Mouse (Mus musculus): ENCODE measurements around the gene Pgd.

Gene Pgd

GRCm38 (mm10) chr4:149168016-149168415 lies 1.4 kb upstream of the Pgd start:
- in situ Hi-C loops (cut with MboI, MseI), result no loop called here

- in situ Hi-C loops (cut with MboI, MseI), result no loop called here
These were observed 513 bp upstream of the Pgd start for GRCm38 (mm10) chr4:149166957-149167611.

DNA sequence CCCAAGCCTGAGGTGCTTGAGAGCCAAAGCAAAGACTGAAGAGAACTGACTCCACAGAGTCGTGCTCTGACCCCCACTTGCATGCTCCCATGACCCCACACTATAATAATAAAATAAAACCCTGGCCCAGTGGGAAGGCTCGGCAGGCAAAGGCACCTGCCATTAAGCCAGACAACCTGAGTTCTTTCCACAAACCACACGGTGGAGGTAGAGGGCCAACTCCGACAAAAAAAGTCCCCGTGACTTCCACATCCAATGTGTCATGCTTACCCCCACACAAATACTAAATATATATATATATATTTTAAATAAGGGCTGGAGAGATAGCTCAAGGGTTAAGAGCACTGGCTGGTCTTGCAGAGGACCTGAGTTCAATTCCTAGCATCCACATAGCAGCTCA lies 2.4 kb downstream of the Pgd start:
- in situ Hi-C loops (cut with MboI, MseI), result no loop called here

- in situ Hi-C loops (cut with MboI, MseI), result no loop called here
These were observed 3.4 kb downstream of the Pgd start for GRCm38 (mm10) chr4:149163196-149163595.

DNA sequence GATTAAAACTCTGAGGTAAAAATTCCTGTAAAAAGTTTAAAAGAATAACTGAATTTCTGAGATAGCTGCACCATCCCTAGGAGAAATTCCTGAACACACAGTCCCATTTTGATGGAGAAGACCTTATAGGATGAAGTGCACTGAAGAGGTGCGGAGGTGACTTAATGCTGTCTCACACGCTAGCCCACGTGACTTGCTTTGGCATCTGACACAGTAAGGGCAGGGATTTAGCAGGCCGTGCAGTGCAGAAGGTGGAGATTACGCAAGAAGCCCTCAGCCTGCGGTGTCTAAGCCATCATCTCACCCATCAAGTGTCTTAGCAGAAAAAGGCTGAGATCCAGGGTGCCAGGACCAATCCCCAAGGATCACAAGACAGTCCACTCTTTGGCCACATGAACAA lies 5.4 kb downstream of the Pgd start:
- in situ Hi-C loops (cut with MboI, MseI), result no loop called here

- in situ Hi-C loops (cut with MboI, MseI), result loop anchor here (10.0 kb wide), 1 partner anchor 375 kb away; no protein-coding TSS in a partner anchor
These were observed 6.7 kb downstream of the Pgd start for GRCm38 (mm10) chr4:149159891-149160290.

DNA sequence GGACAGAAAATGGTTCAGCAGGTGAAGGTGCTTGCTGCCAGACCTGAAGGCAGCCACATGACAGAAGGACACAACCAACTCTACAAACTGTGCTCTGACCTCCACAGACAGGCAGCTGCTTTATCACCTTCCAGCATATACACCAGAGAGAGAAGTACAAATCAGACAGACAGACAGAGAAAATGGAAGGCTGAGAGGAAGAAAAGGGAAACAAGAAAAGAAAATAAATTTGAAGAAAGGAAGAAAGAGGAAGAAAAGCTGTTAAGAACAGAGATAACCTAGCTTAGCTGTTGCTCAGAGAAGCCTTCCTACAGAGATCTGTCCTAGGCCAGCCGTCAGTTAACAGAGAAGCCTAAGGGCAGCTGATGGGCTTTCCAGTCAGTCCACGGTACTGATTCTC lies 7.4 kb downstream of the Pgd start:
- in situ Hi-C loops (cut with MboI, MseI), result loop anchor here (10.0 kb wide), 1 partner anchor 376 kb away; no protein-coding TSS in a partner anchor

GRCm38 (mm10) chr4:149157415-149157973 lies 9.1 kb downstream of the Pgd start:
- in situ Hi-C loops (cut with MboI, MseI), result loop anchor here (10.0 kb wide), 1 partner anchor 377 kb away; no protein-coding TSS in a partner anchor

DNA sequence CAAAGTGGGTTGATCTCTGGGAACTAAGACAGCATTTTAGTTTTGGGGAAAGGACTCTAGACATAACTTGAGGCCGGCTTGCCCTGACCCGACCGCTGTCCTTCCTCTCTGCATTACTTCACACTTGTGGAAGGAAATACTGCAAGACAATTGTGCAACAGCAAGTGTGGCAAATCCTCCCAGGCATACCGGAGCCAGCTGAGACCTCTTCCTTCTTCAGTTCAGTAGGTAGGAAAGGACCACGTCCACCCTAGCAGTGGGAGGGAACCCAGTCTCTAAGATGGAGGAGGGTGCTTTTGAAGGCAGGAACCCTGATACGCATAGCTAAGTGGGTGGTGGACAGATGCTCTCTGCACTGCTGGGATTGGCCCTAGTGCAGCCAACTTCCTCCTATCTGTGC lies 10.9 kb downstream of the Pgd start:
- in situ Hi-C loops (cut with MboI, MseI), result loop anchor here (10.0 kb wide), 1 partner anchor 379 kb away; no protein-coding TSS in a partner anchor

- in situ Hi-C loops (cut with MboI, MseI), result loop anchor here (10.0 kb wide), 1 partner anchor 380 kb away; no protein-coding TSS in a partner anchor
These were observed 11.7 kb downstream of the Pgd start for GRCm38 (mm10) chr4:149154859-149155258.

DNA sequence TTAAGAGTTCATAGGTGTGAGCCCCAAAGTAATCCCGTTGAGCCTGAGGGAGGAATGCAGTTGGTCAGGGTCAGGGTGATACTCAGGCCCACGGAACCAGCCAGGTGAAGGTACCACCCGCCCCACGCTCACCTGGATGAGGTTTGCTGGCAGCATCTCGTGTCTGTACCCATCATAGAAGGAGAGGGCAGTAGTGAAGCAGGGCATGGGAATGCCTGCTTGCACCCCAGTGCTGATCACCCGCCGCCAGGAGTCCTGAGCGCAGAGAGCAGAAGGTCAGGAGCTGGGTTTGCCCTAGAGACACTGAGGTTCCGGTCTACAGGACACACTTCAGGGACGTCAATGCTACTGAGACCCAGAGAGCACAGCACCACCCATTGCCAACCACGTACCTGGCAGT lies 15.8 kb downstream of the Pgd start:
- in situ Hi-C loops (cut with MboI, MseI), result loop anchor here (10.0 kb wide), 1 partner anchor 384 kb away; no protein-coding TSS in a partner anchor

DNA sequence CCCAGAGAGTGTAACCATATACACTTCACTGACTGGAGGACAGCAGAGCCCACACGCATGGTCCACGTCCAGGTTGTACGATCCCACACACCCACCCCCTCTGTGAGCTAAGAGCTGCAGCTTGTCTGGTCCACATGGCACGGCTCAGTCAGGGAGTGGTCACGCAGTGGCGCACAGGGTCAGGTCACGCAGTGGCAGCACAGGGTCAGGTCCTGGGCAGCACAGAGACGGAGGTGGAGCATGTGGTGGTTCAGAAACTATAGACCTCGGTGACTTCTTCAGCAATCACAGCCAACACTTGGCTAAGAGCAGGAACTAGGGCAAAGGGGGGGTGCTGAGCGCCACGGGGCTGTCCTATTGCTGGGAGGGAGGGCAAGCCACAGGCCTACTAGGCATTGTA lies 16.3 kb downstream of the Pgd start:
- in situ Hi-C loops (cut with MboI, MseI), result loop anchor here (10.0 kb wide), 1 partner anchor 385 kb away; no protein-coding TSS in a partner anchor

DNA sequence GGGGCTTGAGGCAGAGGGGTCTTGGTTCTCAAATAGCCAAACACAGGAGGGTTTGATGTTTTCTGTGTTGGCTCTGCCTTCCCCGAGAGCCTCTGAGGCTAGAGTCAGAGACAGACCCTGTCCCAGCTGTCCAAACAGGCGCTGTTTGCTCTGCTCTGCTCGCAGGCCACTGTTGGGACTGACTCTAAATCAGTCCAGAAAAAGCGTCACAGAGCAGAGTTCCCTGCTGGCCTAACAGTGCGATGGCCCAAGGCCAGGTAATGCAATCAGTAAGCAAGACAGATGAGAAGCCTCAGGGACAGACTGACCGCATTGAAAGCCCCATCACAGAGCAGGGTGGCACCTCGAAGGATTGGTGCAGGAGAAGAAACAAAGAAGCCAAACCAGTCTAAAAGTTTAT lies 17.0 kb downstream of the Pgd start:
- in situ Hi-C loops (cut with MboI, MseI), result loop anchor here (10.0 kb wide), 1 partner anchor 385 kb away; no protein-coding TSS in a partner anchor

DNA sequence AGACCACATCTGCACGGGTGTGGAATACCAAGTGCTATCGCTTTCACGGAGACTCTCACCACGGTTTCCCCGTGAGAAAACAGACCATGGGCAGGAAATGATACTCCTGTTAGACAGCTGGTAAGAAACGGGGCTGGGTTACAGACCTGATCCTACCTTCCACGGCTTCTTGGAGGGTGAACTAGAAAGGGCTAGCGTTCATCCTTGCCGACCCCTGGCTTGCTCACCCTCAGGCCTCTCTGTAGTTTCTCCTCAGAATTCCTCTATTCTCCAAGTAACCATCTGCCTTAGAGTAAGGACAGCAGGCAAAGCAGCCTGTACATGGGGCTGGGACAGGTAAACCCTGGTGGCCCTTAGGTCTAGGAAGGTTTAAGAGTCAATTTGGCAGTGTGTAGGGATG lies 17.4 kb downstream of the Pgd start:
- in situ Hi-C loops (cut with MboI, MseI), result no loop called here

GRCm38 (mm10) chr4:149148084-149148483 lies 18.5 kb downstream of the Pgd start:
- in situ Hi-C loops (cut with MboI, MseI), result no loop called here

- in situ Hi-C loops (cut with MboI, MseI), result no loop called here
These were observed 19.0 kb downstream of the Pgd start for GRCm38 (mm10) chr4:149147528-149147927.

DNA sequence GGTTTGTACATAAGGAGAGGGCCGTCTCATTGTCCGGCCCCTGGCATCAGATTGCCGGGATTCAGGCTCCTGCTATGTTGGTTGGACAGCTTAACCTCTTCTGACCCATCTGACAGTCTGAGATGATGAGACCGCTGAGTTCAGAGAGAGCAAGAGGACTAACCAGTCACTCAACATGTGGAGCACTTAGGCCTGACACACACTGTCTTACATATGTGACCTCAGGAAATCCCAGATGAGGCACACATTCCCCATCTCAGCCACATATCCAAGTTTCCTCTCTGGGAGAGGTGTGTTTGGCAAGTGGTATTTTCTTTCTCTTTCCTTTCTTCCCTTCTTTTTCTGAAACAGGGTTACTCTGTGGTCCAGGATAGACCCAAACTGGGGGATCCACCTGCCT lies 21.4 kb downstream of the Pgd start:
- in situ Hi-C loops (cut with MboI, MseI), result no loop called here

DNA sequence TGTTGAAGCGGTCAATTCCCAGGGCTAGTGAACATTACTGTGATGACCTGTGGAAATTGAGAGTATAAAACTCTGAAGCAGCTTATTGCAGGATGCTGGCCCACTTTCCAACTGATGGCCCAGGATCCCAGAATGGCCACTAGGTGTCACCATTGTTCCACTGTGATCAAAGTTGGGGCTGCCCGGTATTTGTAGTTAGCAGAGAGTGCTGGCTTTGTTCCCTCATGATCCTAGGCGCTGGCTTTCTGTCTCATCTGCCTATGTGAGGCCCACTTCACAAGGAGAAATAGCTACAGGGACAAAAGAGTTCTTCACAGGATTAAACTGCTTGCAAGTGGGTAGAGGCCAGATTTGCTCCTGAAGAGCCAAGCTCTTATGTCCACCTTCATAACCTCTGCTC lies 22.1 kb downstream of the Pgd start:
- in situ Hi-C loops (cut with MboI, MseI), result no loop called here

GRCm38 (mm10) chr4:149143594-149143993 lies 23.0 kb downstream of the Pgd start:
- in situ Hi-C loops (cut with MboI, MseI), result no loop called here

GRCm38 (mm10) chr4:149138515-149138914 lies 28.1 kb downstream of the Pgd start:
- in situ Hi-C loops (cut with MboI, MseI), result no loop called here

DNA sequence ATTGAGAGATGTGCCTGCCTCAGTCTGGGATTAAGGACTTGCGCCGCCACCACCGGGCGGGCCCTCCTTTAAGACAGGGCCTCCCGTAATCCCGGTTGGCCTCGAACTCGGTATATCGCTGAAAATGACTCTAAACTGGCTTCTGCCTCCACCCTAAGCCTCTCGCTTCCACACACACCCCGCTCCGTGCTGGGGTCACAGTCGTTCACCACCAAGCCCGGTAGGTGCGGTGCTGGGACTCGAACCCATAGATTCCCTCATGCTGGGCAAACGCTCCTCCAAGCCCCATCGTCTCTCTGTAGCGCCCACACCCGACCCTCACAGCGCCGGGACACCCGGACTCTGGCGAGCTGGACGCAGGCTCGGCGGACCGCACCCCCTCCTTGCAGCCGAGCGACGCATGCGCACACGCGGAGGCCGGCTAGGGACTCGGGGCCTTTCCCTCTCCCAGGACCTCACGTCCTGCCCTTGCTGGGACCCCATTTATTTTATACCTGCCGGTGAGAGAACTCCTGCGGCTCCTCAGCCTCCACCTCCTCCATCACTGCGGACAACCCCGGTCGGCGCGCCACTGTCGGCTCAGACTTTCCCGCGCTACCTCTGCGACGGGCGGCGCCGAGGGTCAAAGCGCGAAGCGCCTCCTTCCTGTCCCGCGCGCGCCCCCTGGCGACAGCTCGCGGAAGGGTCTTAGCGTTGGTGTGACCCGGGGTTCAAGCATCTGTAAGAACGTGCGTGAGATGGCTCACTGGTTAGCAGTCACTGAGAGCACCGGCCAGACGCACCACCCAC lies 29.4 kb downstream of the Pgd start, which contains the start of gene Cenps:
TSS of gene Cenps (minus strand) at position 648 of the 789 bp plus-strand sequence.
- in situ Hi-C loops (cut with MboI, MseI), result no loop called here

GRCm38 (mm10) chr4:149136116-149136850 lies 30.3 kb downstream of the Pgd start:
- in situ Hi-C loops (cut with MboI, MseI), result no loop called here

Measured in T-helper 2 cell (primary cell).